Mouse (Mus musculus): Measurements from ENCODE around the gene Gm17606. TPM values are rescaled to one million over a fixed set of nuclear protein-coding genes. Genes with fewer than 3 reads are reported as not detected.

The Gm17606 gene
- total RNA-seq, 2 experiments from 2014 or later: not detected

GRCm38 (mm10) chr14:54650621-54651454, 10.1 kb downstream of the Gm17606 start:
- intact Hi-C loops (cut with DNase I): loop anchor here (2.0 to 5.0 kb wide), 2 partner anchors 36 to 50 kb away; partner anchors contain the start of genes 1700123O20Rik and Acin1
- DNase-seq: peak; percentile 57 to 84

GRCm38 (mm10) chr14:54651556-54651955, 10.8 kb downstream of the Gm17606 start:
- DNase-seq: no peak
- intact Hi-C loops (cut with DNase I): loop anchor here (2.0 to 5.0 kb wide), 2 partner anchors 36 to 49 kb away; partner anchors contain the start of genes 1700123O20Rik and Acin1

DNA sequence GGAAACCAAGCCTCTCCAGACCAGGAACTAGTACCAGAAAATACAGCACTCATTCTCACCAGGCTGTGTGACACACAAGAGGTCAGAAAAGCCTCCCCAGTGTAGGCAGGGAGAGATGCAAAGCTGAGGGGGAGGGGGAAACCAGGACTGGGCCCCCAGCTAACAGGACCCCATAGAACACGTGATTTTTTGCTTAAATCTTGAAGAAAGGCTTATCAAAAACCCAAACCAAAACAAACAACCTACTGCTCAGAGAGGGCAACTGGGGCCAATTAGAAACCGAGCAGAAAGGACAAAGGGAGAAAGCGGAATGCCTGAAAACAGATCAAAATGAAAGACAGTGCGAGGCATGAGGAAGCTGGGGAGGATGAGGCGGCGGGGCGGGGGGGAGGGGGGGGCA, 12.0 kb downstream of the Gm17606 start:
- intact Hi-C loops (cut with DNase I): loop anchor here (5.0 kb wide), 1 partner anchor 35 kb away; the partner anchor contains the start of genes 1700123O20Rik and Acin1
- DNase-seq: no peak

GRCm38 (mm10) chr14:54653496-54653895, 12.7 kb downstream of the Gm17606 start:
- intact Hi-C loops (cut with DNase I): loop anchor here (5.0 kb wide), 1 partner anchor 34 kb away; the partner anchor contains the start of genes 1700123O20Rik and Acin1
- peak; percentile 68 to 75 for DNase-seq

- intact Hi-C loops (cut with DNase I): no loop called here
These were observed 19.3 kb downstream of the Gm17606 start for GRCm38 (mm10) chr14:54660009-54660408.

DNA sequence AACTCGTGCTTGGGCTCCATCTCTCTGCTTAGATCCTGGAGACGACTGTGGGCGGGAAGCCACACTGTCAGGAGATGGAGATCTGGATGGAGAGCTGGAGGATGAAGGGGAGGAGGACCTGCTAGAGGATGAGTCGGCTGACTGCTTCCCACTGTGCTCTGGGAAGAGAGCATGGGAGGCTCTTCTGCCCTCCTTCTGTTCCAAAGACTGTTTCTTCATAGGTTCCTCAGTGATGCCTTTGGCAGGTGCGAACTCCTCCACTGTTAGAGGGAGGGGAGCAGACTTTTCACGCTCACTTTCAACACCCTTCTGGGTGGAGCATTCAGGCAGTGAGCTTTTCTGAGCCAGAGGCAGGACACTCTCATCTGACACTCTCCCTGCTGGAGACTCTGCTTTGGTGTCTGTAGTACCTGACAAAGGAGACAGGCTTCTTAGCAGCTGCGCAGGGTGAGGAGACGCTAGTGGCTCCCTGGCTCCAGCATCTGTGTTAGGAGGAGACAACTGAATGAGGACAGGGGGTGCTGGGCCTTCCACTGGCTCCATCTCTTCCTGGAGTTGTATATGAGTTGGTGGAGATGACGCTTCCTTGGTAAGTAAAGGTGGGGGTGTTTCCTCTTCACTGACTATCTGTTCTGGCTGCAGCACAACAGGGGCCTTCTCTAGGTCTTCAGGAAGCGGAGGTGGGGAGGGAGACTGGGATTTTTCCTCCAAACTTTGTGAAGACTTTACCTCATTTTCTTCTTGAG, 23.9 kb downstream of the Gm17606 start:
- intact Hi-C loops (cut with DNase I): no loop called here
- DNase-seq: no peak

More at GRCm38 (mm10) chr14:54660009-54660408, 19.3 kb downstream of the Gm17606 start:
- DNase-seq: no peak

- intact Hi-C loops (cut with DNase I): no loop called here
- peak; percentile 29 to 36 for DNase-seq
These were observed 28.6 kb downstream of the Gm17606 start for GRCm38 (mm10) chr14:54669381-54669780.

DNA sequence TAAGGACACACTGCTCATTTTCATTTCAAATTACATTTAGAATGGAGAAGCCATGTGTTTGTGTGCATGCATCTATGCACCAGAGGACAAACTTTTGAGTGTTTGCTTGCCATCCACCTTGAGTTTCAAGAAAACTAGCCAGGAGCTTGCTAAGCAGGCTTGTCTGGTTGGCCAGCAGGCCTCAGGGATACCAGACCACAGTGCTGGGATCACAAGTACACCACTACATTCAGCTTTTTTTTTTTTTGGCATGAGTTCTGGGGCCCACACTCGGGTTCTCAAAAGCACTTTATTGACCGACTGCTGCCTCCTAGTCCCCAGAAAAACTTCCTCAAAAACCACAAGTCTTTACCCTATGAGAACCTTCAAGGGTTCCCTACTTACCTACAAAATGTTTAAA, 33.6 kb downstream of the Gm17606 start:
- DNase-seq: no peak
- intact Hi-C loops (cut with DNase I): no loop called here

DNA sequence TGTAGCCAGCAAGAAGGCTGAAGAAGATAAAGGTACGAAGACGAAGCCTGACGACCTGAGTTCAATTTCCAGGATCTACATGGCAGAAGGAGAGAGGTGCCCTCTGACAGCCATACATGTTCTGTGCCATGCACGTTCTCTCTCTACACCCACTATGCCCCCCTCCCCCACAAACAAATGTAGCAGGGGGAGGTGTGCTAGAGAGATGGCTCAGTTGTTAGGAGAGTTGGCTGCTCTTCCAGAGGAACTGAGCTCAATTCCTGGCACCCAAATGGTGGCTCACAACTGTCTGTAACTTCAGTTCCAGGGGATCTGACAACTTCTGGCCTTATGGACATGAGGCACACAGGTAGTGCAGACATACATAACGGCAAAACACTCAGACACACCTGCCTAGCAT, 35.5 kb downstream of the Gm17606 start:
- no peak for DNase-seq
- intact Hi-C loops (cut with DNase I): no loop called here

GRCm38 (mm10) chr14:54678657-54679304, 38.0 kb downstream of the Gm17606 start:
- DNase-seq: no peak
- intact Hi-C loops (cut with DNase I): no loop called here

GRCm38 (mm10) chr14:54682396-54682795, 41.6 kb downstream of the Gm17606 start:
- DNase-seq: no peak
- intact Hi-C loops (cut with DNase I): no loop called here

DNA sequence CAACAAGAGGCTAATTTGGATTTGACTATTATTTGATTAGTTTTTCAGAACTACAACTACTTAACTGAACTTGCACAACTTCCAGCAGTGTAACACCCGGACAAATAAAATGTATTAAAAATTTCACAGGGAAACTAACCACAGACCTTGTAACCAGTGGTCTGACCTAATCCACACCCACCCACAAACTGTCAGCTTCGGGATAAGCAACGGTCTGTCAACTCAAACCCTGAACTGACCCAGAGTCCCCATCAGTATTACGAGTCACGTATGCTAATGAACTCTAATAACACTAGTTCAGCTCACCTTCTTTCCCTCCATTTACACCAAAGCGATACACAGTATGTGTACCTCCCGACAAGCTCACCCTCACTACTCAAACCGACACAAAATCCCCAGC, 44.7 kb downstream of the Gm17606 start:
- intact Hi-C loops (cut with DNase I): loop anchor here (5.0 kb wide), 1 partner anchor 33 kb away; no protein-coding TSS in a partner anchor
- DNase-seq: no peak

DNA sequence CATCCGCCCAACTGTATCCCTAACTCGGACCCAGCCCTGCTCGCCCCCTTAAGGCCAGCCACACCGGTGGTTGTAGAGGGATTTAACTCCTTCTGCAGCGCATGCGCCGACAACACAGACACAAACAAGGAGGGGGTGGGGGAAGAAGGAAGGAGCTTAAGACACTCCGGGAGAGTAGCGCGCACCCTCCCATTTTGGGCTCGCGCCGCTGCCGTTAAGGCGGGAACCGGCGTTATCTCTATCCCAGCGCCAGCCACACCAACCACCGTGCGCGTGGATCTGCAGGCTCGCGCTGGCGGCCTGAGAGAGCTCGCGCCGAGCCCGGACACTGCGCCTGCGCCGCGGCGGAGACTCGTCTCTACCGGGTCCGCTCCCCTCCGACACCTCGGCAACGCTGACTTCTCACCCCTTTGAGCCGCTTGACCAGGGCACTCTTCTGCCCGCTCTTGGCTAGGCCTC, 45.3 kb downstream of the Gm17606 start, which contains the start of gene 1700123O20Rik:
Gene 1700123O20Rik, plus strand, starts transcription at position 154 of the 459 bp plus-strand sequence.
- intact Hi-C loops (cut with DNase I): loop anchor here (5.0 kb wide), 1 partner anchor 34 kb away; no protein-coding TSS in a partner anchor
- DNase-seq: no peak

GRCm38 (mm10) chr14:54686522-54687143, 45.9 kb downstream of the Gm17606 start, which contains the start of gene Acin1:
Acin1 (minus strand) TSS chr14:54686931.
- peak; percentile 100 for DNase-seq
- intact Hi-C loops (cut with DNase I): loop anchor here (5.0 kb wide), 1 partner anchor 34 kb away; no protein-coding TSS in a partner anchor

GRCm38 (mm10) chr14:54687251-54687650, 46.5 kb downstream of the Gm17606 start:
- DNase-seq: no peak
- intact Hi-C loops (cut with DNase I): loop anchor here (5.0 kb wide), 1 partner anchor 35 kb away; no protein-coding TSS in a partner anchor

DNA sequence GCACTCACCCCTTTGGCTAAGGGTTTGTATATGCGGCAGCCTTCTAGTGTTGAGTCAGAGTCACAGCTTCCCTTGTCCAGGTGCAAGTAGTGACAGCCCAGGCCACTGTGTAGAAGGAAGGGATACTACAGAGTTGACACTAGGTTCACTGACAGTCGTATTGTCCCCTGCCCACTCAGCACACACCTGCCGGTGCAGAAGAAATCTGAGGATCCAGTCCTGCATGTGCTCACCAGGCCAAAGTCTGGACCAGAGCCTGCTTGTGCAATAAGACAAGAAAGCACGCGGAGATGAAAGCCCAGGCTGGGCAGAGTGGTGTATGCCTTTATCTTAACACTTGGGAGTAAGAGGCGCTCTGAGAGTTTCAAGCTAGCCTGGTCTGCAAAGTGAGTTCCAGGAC, 54.3 kb downstream of the Gm17606 start:
- intact Hi-C loops (cut with DNase I): no loop called here

DNA sequence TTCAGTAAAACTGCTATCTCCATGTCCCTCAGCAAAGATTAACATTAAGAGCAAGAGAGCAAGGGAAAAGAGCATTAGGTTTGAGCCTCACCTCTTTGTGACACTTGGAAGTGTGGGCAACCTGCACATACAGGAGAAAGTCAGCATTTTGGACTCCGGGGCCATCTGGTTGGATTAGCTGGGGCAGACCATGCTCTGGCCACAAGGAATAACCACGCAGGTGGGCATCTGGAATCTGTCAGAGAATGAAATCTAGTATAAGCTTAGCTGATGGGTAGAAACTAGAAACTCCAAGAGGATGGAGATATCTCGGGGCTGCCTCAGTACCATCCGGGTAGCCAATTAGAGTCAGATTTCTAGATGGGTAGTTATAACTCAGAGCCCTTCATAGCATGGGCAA, 56.0 kb downstream of the Gm17606 start:
- DNase-seq: no peak

More for the DNA sequence above, 54.3 kb downstream of the Gm17606 start:
- DNase-seq: no peak

More for the DNA sequence above, 56.0 kb downstream of the Gm17606 start:
- intact Hi-C loops (cut with DNase I): no loop called here

Measured in gastrocnemius, postnatal 36 days (tissue).